Mouse (Mus musculus): ENCODE measurements around the gene Fmo1. TPM values are rescaled to one million over a fixed set of nuclear protein-coding genes. Genes with fewer than 3 reads are reported as not detected.
"Not testable (repeated sequence)": the region's sequence is repeated elsewhere in the genome, so short reads cannot be mapped to it uniquely, and the experiment has no call there.

The Fmo1 gene
- polyA plus RNA-seq, 1 experiment from 2014 or later, result 10.6 TPM

DNA sequence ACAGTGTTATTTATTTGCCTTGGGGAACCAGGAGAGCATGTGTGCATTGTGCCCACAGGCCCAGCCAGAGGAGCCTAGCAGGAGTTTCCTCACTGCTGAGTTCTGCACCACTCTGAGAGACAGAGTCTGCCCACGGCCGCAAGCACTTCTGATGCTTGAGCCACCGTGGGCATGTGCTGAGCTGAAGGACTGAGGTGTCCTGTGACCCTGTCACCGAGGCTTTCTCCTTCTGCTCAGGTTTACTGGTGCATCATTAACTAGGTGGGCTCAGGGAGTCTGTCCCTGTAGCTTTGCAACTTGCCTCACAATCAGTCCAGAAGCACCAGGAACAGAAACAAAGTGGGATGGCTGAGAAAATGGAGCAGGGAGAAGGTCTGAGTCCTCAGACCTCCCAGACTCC lies 51.5 kb downstream of the Fmo1 start:
- H3K9ac ChIP-seq, result no peak overlapping the region
- H3K9me3 ChIP-seq (replicated peaks), result no peaks in the 10 kb centered on the region
- WGBS, result 67% methylated on average over 4 of the region's 4 CpGs
- H3K4me3 ChIP-seq, result no peak overlapping the region
- no peak overlapping the region for H3K4me2 ChIP-seq
- no peaks in the 10 kb centered on the region for H3K36me3 ChIP-seq (ENCODE audit: poor library complexity, severe bottlenecking)
- H3K27ac ChIP-seq, result no peak overlapping the region
- no peaks in the 10 kb centered on the region for H3K27me3 ChIP-seq
- ATAC-seq, result no peak
- H3K4me1 ChIP-seq, result no peaks in the 10 kb centered on the region

DNA sequence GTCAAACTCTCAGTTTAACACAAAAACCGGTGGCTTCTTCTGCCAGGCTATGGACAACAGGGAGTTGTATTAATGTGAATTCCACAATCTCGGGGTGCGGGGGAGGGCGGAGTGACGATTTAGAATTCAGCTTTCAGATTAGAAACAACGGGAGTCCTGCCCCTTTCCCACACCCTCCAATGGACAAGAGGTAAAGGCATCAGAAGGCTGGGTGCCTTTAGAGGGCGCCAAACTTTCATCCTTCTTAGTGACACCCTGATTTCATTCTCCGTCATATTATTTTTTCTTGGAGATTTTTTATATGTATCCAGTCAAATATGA lies 52.6 kb downstream of the Fmo1 start, which contains the start of gene Fmo4:
TSS of gene Fmo4 (minus strand) at position 137 of the 321 bp plus-strand sequence.
- H3K4me3 ChIP-seq, result no peak within 1 kb of the TSS
- H3K4me1 ChIP-seq, result no peaks in the 10 kb centered on the region
- H3K27me3 ChIP-seq, result no peaks in the 10 kb centered on the region
- no peak within 1 kb of the TSS for H3K9ac ChIP-seq
- H3K9me3 ChIP-seq (replicated peaks), result no peaks in the 10 kb centered on the region
- H3K4me2 ChIP-seq, result no peak within 1 kb of the TSS
- no peak for ATAC-seq
- H3K36me3 ChIP-seq (ENCODE audit: poor library complexity, severe bottlenecking), result no peaks in the 10 kb centered on the region
- no peak within 1 kb of the TSS for H3K27ac ChIP-seq
- WGBS, result 48% methylated on average over 8 of the region's 8 CpGs

DNA sequence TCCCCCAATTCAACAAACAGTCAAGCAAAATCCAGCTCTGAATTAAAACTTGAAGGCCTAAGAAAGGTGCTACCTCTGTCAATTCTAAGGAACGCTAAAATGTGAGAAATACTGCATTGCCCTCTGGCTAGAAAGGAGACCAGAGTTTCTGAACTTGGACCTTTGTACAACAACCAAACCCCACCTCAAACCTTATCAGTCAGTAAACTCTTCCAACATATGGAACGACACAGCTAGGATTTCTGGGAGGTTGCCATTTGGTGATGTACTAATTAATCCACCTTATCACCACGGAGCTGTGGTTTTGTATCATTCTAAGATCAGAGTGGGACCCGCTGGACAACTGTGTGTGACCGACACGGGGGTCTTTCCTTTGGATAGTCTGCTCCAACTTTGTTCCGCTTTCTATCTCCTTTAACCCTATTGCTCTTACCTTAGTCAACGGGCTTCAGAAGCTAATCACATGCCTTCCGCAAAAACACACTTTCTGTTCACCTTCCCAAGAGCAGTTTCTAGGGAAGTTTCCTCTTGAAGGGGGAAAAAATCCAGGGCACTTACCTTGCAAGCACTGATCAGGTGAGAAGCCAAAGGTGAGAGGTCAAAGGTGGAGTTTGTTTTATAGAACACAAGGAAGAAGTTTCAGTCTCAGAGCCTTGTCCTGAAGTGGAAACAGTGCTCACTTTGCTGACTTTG lies 53.1 kb downstream of the Fmo1 start:
- no peak overlapping the region for H3K27ac ChIP-seq
- WGBS, result 95% methylated on average over 9 of the region's 9 CpGs
- no peak for ATAC-seq

DNA sequence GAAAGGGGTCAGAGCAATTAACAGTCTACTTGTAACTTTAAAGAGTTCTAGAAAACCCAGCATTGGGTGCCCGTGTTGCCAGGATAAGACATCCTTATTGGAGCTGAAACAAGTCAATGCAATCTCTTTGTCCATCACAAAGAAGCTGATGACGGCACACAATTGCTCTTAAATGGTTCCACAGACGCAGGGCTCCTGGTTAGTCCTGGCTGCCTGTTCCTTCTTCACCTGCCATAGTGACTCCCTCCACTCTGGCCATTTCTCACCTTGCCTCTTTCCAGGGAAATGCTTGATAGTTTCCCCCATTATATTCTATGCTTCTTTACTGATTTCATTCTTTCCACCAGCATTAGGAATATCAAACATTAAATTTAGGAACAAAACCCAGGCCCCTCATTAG lies 57.9 kb downstream of the Fmo1 start:
- Histone ChIP-seq H3K4me2 (no peak overlapping the region), H3K27ac (no peak overlapping the region), H3K36me3 (ENCODE audit: poor library complexity, severe bottlenecking) (no peaks in the 10 kb centered on the region), H3K9me3 (replicated peaks) (no peaks in the 10 kb centered on the region), H3K4me1 (no peaks in the 10 kb centered on the region), H3K4me3 (no peak overlapping the region), H3K9ac (no peak overlapping the region), H3K27me3 (no peaks in the 10 kb centered on the region)
- ATAC-seq, result no peak
- WGBS, result 78% methylated on average over 3 of the region's 3 CpGs

More for the DNA sequence above, 53.1 kb downstream of the Fmo1 start:
- H3K27me3 ChIP-seq, result no peaks in the 10 kb centered on the region
- H3K9ac ChIP-seq, result no peak overlapping the region
- no peaks in the 10 kb centered on the region for H3K4me1 ChIP-seq
- no peaks in the 10 kb centered on the region for H3K36me3 ChIP-seq (ENCODE audit: poor library complexity, severe bottlenecking)
- H3K4me3 ChIP-seq, result no peak overlapping the region
- H3K4me2 ChIP-seq, result no peak overlapping the region
- no peaks in the 10 kb centered on the region for H3K9me3 ChIP-seq (replicated peaks)

DNA sequence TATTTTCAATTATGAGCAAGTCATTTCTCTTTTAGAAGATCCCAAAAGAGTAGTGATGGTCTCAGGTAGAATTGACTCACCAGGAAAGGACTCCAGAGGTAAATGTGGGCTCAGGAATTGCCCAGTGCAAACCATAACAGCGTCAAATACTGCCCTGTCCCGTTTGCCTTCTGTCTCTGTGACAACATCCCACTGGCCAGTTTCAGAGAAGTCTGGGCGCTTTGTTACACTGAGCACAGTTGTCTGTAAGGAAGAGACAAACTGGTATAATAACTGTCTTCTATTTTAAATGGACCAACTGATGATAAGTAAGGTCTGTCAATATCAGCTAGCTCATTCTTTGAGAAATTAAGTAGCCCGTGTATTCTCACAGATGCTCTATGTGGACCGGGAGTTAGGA lies 59.0 kb downstream of the Fmo1 start:
- H3K27me3 ChIP-seq, result no peaks in the 10 kb centered on the region
- no peak overlapping the region for H3K4me2 ChIP-seq
- no peak overlapping the region for H3K9ac ChIP-seq
- no peak for ATAC-seq
- no peak overlapping the region for H3K4me3 ChIP-seq
- no peaks in the 10 kb centered on the region for H3K36me3 ChIP-seq (ENCODE audit: poor library complexity, severe bottlenecking)
- H3K4me1 ChIP-seq, result no peaks in the 10 kb centered on the region
- 88% methylated on average over 5 of the region's 5 CpGs for WGBS
- H3K27ac ChIP-seq, result no peak overlapping the region
- no peaks in the 10 kb centered on the region for H3K9me3 ChIP-seq (replicated peaks)

DNA sequence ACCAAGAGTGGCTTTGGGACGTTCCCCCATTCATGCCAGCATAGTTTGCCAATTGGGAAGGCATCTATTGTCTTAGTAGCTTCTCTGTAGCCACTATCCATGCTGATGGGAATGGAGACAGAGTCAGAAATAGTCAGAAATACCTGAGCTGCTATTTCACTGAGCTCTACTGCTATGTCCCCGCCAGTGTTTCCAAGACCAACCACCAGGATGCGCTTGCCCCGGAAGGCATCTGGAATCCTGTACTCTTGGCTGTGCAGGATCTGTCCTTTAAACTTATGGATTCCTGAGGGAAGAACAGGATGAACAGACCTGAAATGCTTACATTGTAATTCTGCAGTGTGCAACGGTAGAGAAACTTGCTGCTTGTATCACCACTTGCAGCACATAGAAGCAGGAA lies 61.4 kb downstream of the Fmo1 start:
- no peak for ATAC-seq
- Histone ChIP-seq H3K36me3 (ENCODE audit: poor library complexity, severe bottlenecking) (no peaks in the 10 kb centered on the region), H3K4me1 (no peaks in the 10 kb centered on the region), H3K27ac (no peak overlapping the region), H3K9me3 (replicated peaks) (no peaks in the 10 kb centered on the region), H3K27me3 (no peaks in the 10 kb centered on the region), H3K9ac (no peak overlapping the region), H3K4me2 (no peak overlapping the region), H3K4me3 (no peak overlapping the region)
- 65% methylated on average over 5 of the region's 5 CpGs for WGBS

DNA sequence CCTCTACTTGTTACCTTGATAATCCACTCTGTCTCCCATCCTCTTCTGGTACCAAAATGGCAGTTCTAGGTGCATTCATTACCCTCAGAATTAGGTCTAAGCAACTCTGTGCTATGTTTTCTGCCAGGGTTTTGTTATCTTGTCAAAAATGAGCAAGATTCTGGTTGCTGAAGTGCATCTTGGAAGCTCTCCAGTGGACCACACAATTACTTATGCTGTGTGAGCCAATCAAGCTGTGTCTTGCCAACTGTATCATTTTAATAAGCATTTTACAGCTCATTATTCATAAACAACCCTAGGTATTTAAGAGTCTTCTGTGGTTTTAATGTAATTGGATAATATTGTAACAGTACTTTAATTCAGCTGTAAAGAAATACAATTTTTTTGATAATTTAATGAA lies 70.0 kb downstream of the Fmo1 start:
- no peak for ATAC-seq
- H3K27me3 ChIP-seq, result no peaks in the 10 kb centered on the region
- no peaks in the 10 kb centered on the region for H3K9me3 ChIP-seq (replicated peaks)
- H3K4me1 ChIP-seq, result no peaks in the 10 kb centered on the region
- H3K36me3 ChIP-seq (ENCODE audit: poor library complexity, severe bottlenecking), result no peaks in the 10 kb centered on the region
- H3K4me3 ChIP-seq, result no peak overlapping the region
- H3K4me2 ChIP-seq, result no peak overlapping the region
- H3K27ac ChIP-seq, result no peak overlapping the region
- H3K9ac ChIP-seq, result no peak overlapping the region

DNA sequence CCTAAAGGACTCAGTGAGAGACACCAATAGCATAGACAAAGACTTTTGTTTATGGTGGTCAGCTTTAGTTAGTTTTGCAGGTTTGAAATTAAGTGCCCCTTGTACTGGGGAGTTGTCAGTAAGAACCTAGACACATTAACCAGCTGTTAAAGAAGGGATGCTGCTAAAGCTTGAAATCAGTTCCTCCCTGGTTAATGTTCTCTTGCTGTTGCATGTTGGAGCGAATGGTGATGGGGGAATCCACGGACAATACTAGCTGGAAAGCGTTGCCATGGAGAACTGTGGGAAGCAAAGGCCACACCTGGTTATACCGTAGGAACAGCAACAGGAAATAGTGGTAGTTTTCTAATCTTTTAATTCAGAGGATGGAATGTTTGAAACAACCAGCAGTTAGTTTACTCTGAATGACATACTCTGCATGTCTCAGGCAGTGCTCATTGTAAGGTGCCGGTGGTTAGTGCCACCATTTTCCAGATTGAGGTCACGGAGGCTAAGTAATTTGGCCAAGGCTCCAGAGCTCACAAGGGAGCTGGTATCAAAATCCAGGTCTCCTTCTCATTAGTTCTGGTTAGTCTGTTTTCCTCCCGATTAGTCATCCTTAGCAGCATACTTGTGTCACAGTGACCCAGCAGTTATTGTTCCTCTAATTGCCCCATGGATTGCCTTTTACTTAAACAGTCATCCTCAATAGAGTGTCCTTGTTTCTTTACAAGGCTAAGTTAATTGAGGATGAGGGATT lies 73.9 kb downstream of the Fmo1 start:
- H3K9me3 ChIP-seq (replicated peaks), result no peaks in the 10 kb centered on the region
- H3K4me2 ChIP-seq, result no peak overlapping the region
- no peaks in the 10 kb centered on the region for H3K36me3 ChIP-seq (ENCODE audit: poor library complexity, severe bottlenecking)
- no peaks in the 10 kb centered on the region for H3K27me3 ChIP-seq
- no peak overlapping the region for H3K27ac ChIP-seq
- 44% methylated on average over 7 of the region's 7 CpGs for WGBS
- no peak overlapping the region for H3K9ac ChIP-seq
- H3K4me3 ChIP-seq, result no peak overlapping the region
- no peak for ATAC-seq
- H3K4me1 ChIP-seq, result no peaks in the 10 kb centered on the region

DNA sequence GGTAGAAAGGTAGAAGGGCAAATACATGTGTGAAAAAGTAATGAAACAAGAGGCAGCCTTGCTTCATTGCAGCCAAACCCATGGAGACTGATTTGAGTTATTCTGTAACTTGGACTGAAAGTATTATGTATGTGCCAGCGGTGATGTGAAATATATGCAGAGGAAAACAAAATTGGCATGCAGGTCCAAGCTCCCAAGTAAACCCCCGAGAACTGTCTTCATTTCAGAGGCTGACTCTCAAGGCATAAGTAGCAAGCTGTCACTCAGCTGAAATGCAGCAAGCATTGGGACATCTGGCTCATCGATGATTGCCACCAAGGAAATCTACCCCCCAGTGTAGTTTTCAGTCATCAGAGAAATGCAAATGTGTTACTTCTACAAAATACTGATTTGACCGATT lies 81.2 kb downstream of the Fmo1 start:
- Histone ChIP-seq H3K4me2 (no peak overlapping the region), H3K9me3 (replicated peaks) (no peaks in the 10 kb centered on the region), H3K9ac (no peak overlapping the region), H3K4me3 (no peak overlapping the region), H3K27me3 (no peaks in the 10 kb centered on the region), H3K27ac (no peak overlapping the region), H3K36me3 (ENCODE audit: poor library complexity, severe bottlenecking) (no peaks in the 10 kb centered on the region), H3K4me1 (no peaks in the 10 kb centered on the region)
- no peak for ATAC-seq
- 75% methylated on average over 4 of the region's 4 CpGs for WGBS

DNA sequence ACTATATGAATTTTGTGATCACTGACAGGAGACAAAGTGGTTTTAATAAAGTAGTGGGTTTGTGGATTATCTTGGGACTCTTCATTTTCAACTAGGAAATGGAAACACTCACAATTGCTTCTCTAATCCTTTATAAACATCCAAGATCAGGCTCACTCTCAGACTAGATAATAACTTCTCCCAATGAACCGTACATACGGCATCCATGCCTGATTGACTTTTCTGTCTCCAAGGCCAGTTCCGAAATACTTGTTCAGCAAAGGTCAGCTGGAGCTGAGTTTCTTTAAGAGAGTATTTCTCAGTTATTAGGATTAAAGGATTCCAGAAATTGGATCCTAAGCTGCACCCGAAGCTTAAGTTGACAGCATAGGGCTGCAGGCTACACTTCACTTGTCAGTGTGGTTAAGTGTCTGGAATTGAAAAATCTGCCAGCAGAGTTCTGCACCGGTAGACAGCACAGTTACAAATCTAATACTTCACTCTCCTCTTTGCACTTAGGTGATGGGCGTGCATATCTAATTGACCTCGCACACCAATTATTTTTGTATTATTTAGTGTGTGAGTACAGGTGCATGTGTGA lies 82.7 kb downstream of the Fmo1 start:
- no peak overlapping the region for H3K9ac ChIP-seq
- ATAC-seq, result no peak
- H3K4me1 ChIP-seq, result no peaks in the 10 kb centered on the region
- 80% methylated on average over 7 of the region's 7 CpGs for WGBS
- no peaks in the 10 kb centered on the region for H3K9me3 ChIP-seq (replicated peaks)
- no peaks in the 10 kb centered on the region for H3K27me3 ChIP-seq
- no peaks in the 10 kb centered on the region for H3K36me3 ChIP-seq (ENCODE audit: poor library complexity, severe bottlenecking)
- H3K4me2 ChIP-seq, result no peak overlapping the region
- no peak overlapping the region for H3K27ac ChIP-seq
- no peak overlapping the region for H3K4me3 ChIP-seq

DNA sequence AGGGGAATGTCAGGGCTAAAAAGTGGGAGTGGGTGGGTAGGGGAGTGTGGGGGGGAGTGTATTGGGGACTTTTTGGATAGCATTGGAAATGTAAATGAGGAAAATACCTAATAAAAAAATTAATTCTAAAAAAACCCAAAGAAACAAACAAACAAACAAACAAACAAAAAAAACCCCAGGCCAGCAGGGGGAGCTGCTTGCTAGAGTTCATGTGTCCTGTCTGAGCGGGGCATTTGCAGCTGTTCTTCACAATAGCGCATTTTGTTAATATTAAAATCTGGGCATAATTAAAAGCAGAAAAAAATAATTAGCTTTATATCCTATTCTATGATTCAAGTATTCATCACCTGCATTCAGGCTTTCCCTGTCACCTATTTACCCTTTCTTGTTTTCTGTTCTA lies 85.4 kb downstream of the Fmo1 start:
- H3K4me2 ChIP-seq; ATAC-seq; H3K9ac ChIP-seq; H3K9me3 ChIP-seq (replicated peaks); H3K4me1 ChIP-seq; H3K36me3 ChIP-seq (ENCODE audit: poor library complexity, severe bottlenecking); H3K27ac ChIP-seq; H3K27me3 ChIP-seq; H3K4me3 ChIP-seq: not testable (repeated sequence)
- WGBS, result 91% methylated on average over 2 of the region's 2 CpGs
